Mouse (Mus musculus) intestine, embryonic 15.5 days (tissue): ENCODE results near the gene Zfr. TPM values are rescaled to one million over a fixed set of nuclear protein-coding genes. Genes with fewer than 3 reads are reported as not detected.
"Not testable (repeated sequence)": the region's sequence is repeated elsewhere in the genome, so short reads cannot be mapped to it uniquely, and the experiment has no call there.

Experiments used
- ATAC-seq: fragments of 200-750 bp; cut with Nextera tagmentation; 2 replicates; pipeline ENCODE4 v1.8.0; 2017; ENCODE audit warnings: moderate TSS enrichment, moderate library complexity
- H3K27ac ChIP-seq: fragments of 300-500 bp; sonication (generic); 2 replicates; pipeline ENCODE4 v1.5.1; 2015; ENCODE audit warnings: mild to moderate bottlenecking, inconsistent platforms
- H3K27me3 ChIP-seq: fragments of 300-500 bp; sonication (generic); replicated peaks from 2 replicates; pipeline ENCODE4 v1.6.1; 2015; ENCODE audit warnings: inconsistent platforms
- H3K36me3 ChIP-seq: fragments of 300-500 bp; sonication (generic); 2 replicates; pipeline ENCODE4 v1.6.1; 2015; ENCODE audit warnings: inconsistent platforms
- H3K4me1 ChIP-seq: fragments of 300-500 bp; sonication (generic); replicated peaks from 2 replicates; pipeline ENCODE4 v1.6.1; 2015; ENCODE audit warnings: inconsistent platforms
- H3K4me2 ChIP-seq: fragments of 300-500 bp; sonication (generic); replicated peaks from 2 replicates; pipeline ENCODE4 v1.6.1; 2015; ENCODE audit warnings: mild to moderate bottlenecking, inconsistent platforms
- H3K4me3 ChIP-seq: fragments of 300-500 bp; sonication (generic); replicated peaks from 2 replicates; pipeline ENCODE4 v1.5.1; 2015; ENCODE audit warnings: inconsistent platforms
- H3K9ac ChIP-seq: fragments of 300-500 bp; sonication (generic); 2 replicates; pipeline ENCODE4 v1.6.1; 2015; ENCODE audit warnings: inconsistent platforms
- H3K9me3 ChIP-seq: fragments of 300-500 bp; sonication (generic); 2 replicates; pipeline ENCODE4 v1.6.1; 2016; ENCODE audit warnings: inconsistent platforms
- WGBS: fragments of 180-500 bp; shearing (Covaris S2); methylation state at CpG from one replicate; pipeline ENCODE4 v1.1.7; 2015; 5-methylcytosine and 5-hydroxymethylcytosine counted together
- polyA plus RNA-seq: library from polyadenylated mRNA; unstranded; fragments of >200 nt; fragmentation: Nextera tagmentation; extraction: Ambion mirVana; gene quantifications from 2 replicates; pipeline ENCODE4 v1.2.1, GENCODE M21; 2015

The Zfr gene
- polyA plus RNA-seq, 1 experiment from 2014 or later: 95.4 TPM

DNA sequence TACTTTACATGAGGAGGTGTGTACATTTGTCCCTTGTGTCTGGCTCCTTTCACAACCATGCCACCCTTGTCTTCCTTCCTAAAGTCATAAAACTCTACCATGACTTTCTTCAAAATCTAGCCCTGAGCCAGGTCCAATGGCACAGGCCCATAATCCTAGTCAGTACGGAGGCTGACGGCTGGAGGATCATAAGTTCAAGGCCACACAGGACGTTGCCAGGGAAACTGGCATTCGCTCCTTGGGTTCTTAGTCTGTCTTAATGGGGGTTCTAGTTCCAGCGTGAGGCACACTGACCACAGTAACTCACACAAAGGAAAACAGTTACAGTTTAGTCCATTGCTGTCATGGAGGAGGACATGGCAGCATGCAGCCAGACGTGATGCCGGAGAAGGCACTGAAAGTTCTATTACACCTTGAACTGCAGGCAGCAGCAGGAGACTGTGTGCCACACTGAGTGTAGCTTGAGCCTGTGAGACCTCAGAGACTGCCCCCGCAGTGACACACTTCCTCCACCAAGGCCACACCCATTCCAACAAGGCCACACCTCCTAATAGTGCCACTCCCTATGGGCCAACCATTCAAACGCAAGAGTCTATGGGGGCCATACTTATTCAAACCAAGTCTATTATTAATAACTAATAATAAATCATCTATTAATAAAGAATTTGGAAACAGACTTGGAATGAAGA, 26.5 kb upstream of the Zfr start:
- Histone ChIP-seq H3K27me3 (no peaks in the 10 kb centered on the region), H3K9me3 (no peaks in the 10 kb centered on the region), H3K9ac (no peak overlapping the region), H3K4me3 (no peak overlapping the region), H3K4me2 (no peak overlapping the region), H3K36me3 (no peaks in the 10 kb centered on the region), H3K27ac (no peak overlapping the region), H3K4me1 (no peaks in the 10 kb centered on the region)
- no peak for ATAC-seq
- WGBS: 90% methylated on average over 9 of the region's 9 CpGs

DNA sequence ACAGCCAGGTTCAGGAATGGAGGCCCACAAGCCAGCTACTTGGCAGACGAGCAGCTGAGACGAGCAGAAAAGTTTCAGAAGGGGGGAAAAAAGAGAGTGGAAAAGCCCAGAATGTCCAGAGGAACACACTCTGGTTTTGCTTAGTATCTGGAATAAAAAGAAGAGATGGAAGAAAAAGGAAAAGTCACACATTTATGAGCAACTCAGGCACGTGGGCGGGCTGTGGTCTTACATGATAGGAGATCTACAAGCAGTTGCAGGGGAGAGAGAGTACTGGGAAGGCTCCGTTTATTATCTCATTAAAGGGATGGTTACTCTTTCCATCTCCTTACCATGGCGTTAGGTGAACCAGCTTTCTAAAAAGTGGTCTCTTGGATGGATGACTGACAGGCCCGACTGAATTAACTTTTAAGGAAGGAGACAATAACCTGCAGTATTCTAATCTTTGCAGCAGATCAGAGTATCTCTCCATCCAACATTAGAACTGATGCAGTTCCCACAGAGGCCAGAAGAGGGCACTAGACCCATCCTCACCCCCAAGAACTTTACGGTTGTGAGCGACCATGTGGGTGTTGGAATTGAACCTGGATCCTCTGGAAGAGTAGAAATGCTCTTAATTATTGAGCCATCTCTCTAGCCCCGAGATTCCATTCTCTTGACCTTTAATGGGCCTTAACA, 25.7 kb upstream of the Zfr start:
- Histone ChIP-seq H3K4me2 (no peak overlapping the region), H3K9ac (no peak overlapping the region), H3K4me1 (no peaks in the 10 kb centered on the region), H3K27me3 (no peaks in the 10 kb centered on the region), H3K4me3 (no peak overlapping the region), H3K36me3 (no peaks in the 10 kb centered on the region), H3K9me3 (no peaks in the 10 kb centered on the region), H3K27ac (no peak overlapping the region)
- no peak for ATAC-seq
- WGBS: 67% methylated on average over 10 of the region's 10 CpGs

DNA sequence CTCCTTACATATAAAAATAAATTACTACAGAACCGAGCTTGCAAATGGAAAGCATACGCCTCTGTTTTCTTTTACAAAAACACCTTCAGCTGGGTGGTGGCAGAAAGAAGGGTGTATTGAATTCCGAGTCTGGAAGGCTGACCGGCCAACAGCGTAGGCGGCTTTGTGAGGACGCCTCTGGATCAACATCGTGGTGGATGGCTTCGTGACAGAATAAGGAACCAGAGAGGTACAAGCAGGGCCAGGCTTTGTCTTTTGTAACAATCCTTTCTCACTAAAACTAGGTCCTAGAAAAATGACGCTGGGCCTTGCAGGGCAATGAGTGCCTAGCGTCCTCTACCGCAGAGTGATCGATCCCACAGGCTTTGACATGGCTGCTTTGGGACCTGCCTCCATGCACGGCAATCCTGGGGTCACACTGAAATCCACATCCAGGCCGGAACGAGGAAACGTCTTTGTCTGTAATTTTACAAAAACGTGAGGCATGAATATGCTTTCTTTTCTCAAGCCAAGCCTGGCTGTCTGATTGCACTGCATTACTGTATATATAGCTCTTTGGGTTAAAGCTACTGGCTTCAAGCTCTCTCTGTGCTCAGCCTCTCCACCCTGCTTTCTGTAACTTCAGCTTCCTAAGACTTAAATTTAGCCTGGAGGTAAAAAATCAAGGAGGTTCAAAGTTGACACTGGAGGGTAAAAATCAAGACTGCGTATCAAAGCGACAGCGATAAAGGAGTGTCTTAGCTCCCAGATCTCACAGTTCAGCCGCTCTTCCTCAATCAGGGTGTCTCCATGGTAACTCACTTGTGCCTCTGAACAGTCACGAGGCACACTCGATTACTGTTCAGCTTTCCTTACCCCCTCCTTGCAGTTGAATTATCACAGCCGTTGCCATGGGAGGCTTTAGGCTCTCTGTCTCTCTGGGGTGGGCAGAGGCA, 24.3 kb upstream of the Zfr start:
- peak; percentile 71 for ATAC-seq

DNA sequence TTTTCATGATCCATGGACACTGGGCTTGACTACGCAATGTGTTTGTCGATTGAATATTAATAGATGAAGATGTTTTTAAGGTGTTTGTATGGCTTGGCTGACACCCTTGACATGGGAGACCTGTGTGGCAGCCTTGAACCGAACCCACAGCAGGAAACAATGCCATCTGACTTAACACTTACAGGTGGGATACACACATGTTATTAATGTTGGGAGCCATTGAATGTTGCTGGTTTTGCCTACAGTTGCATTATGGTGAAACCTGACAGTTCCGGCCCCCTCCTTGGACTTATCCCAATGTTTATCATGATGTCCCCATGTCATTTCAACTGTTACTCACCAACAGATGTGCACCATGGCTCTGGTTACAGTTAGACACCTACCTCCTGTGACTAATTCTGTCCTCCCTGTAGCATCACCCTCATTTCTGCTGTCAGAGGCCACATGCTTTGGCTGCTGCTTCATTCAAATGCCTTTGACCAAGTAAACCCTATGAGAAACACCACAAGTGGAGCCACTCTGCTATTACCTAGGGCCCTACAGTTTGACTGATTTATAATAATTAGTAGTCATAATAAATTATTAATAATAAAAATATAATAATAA, 23.6 kb upstream of the Zfr start:
- ATAC-seq: peak; percentile 20; the same call in 1 of the 2 replicates
- Histone ChIP-seq H3K4me2 (no peak overlapping the region), H3K27ac (no peak overlapping the region), H3K27me3 (no peaks in the 10 kb centered on the region), H3K4me1 (no peaks in the 10 kb centered on the region), H3K36me3 (no peaks in the 10 kb centered on the region), H3K9me3 (0 out of 2 replicates have a peak, but pooled peaks cover 4% of the 10 kb centered on the region), H3K9ac (no peak overlapping the region), H3K4me3 (no peak overlapping the region)
- 91% methylated on average over 4 of the region's 4 CpGs for WGBS

More for the DNA sequence above, 24.3 kb upstream of the Zfr start:
- Histone ChIP-seq H3K36me3 (no peaks in the 10 kb centered on the region), H3K9ac (no peak overlapping the region), H3K4me3 (no peak overlapping the region), H3K27ac (no peak overlapping the region), H3K9me3 (0 out of 2 replicates have a peak, but pooled peaks cover 4% of the 10 kb centered on the region), H3K27me3 (no peaks in the 10 kb centered on the region), H3K4me1 (no peaks in the 10 kb centered on the region), H3K4me2 (no peak overlapping the region)
- 75% methylated on average over 25 of the region's 25 CpGs for WGBS

DNA sequence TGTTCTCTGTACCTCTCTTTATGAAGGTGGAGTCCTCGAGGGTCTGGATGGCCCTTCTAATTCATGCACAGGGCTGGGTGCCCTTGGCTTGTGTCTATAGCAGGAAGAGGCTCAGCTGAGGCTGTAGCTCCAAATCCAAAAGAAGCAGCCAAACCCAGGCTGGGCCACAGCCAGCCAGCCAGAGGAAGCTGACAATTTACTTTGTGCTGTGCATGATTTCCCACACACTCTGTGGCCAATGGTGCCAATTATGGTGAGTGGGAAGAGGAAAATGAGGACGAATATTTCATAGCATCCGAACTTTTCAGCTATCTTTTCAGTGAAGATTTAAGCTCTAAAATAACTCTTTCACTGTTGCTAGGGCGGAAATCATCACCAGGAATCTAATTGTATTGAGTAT, 21.2 kb upstream of the Zfr start:
- no peak overlapping the region for H3K4me2 ChIP-seq
- H3K27ac ChIP-seq: no peak overlapping the region
- no peak for ATAC-seq
- no peak overlapping the region for H3K9ac ChIP-seq
- H3K36me3 ChIP-seq: no peaks in the 10 kb centered on the region
- no peaks in the 10 kb centered on the region for H3K4me1 ChIP-seq
- no peaks in the 10 kb centered on the region for H3K27me3 ChIP-seq
- 0 out of 2 replicates have a peak, but pooled peaks cover 4% of the 10 kb centered on the region for H3K9me3 ChIP-seq
- no peak overlapping the region for H3K4me3 ChIP-seq
- WGBS: 79% methylated on average over 4 of the region's 4 CpGs

DNA sequence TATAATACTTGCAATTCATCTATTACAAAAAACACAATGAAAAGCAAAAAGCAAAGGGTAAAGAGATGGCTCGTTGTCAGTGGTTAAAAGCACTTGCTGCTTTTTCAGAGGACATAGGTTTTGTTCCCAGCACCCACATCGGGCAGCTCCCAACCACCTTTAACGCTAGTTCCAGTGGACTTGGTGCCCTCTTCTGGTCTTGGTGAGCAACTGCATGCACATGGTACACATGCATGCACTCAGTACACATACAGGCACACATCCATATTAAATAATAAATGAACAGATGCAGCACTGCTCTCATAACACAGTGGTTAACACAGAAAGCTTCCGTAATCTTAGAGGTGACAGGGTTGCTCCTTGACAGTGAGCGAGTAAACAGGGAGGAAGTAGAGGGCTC, 20.3 kb upstream of the Zfr start:
- Histone ChIP-seq H3K27me3 (no peaks in the 10 kb centered on the region), H3K4me3 (no peak overlapping the region), H3K9me3 (0 out of 2 replicates have a peak, but pooled peaks cover 4% of the 10 kb centered on the region), H3K9ac (no peak overlapping the region), H3K36me3 (no peaks in the 10 kb centered on the region), H3K27ac (no peak overlapping the region), H3K4me2 (no peak overlapping the region), H3K4me1 (no peaks in the 10 kb centered on the region)
- 94% methylated on average over 5 of the region's 5 CpGs for WGBS
- ATAC-seq: no peak

- 57% methylated on average over 5 of the region's 5 CpGs for WGBS
- no peak overlapping the region for H3K27ac ChIP-seq
- H3K27me3 ChIP-seq: no peaks in the 10 kb centered on the region
- H3K4me2 ChIP-seq: no peak overlapping the region
- H3K9me3 ChIP-seq: 0 out of 2 replicates have a peak, but pooled peaks cover 4% of the 10 kb centered on the region
- 0 out of 2 replicates have a peak, but pooled peaks cover 2% of the 10 kb centered on the region for H3K4me1 ChIP-seq
- no peak overlapping the region for H3K9ac ChIP-seq
- H3K36me3 ChIP-seq: no peaks in the 10 kb centered on the region
- ATAC-seq: no peak
- no peak overlapping the region for H3K4me3 ChIP-seq
These were observed 16.7 kb upstream of the Zfr start for GRCm38 (mm10) chr15:12100912-12101311.

GRCm38 (mm10) chr15:12103763-12104162, 13.9 kb upstream of the Zfr start:
- Histone ChIP-seq H3K4me1 (0 out of 2 replicates have a peak, but pooled peaks cover 2% of the 10 kb centered on the region), H3K4me2 (no peak overlapping the region), H3K27me3 (no peaks in the 10 kb centered on the region), H3K9me3 (no peaks in the 10 kb centered on the region), H3K36me3 (no peaks in the 10 kb centered on the region), H3K4me3 (no peak overlapping the region), H3K27ac (no peak overlapping the region), H3K9ac (no peak overlapping the region)
- 58% methylated on average over 3 of the region's 3 CpGs for WGBS
- no peak for ATAC-seq

- H3K9me3 ChIP-seq: no peaks in the 10 kb centered on the region
- 80% methylated on average over 2 of the region's 2 CpGs for WGBS
- no peak overlapping the region for H3K4me2 ChIP-seq
- no peak for ATAC-seq
- 0 out of 2 replicates have a peak, but pooled peaks cover 2% of the 10 kb centered on the region for H3K4me1 ChIP-seq
- no peak overlapping the region for H3K4me3 ChIP-seq
- no peaks in the 10 kb centered on the region for H3K36me3 ChIP-seq
- H3K27me3 ChIP-seq: no peaks in the 10 kb centered on the region
- H3K9ac ChIP-seq: no peak overlapping the region
- H3K27ac ChIP-seq: no peak overlapping the region
These were observed 12.8 kb upstream of the Zfr start for GRCm38 (mm10) chr15:12104827-12105226.

DNA sequence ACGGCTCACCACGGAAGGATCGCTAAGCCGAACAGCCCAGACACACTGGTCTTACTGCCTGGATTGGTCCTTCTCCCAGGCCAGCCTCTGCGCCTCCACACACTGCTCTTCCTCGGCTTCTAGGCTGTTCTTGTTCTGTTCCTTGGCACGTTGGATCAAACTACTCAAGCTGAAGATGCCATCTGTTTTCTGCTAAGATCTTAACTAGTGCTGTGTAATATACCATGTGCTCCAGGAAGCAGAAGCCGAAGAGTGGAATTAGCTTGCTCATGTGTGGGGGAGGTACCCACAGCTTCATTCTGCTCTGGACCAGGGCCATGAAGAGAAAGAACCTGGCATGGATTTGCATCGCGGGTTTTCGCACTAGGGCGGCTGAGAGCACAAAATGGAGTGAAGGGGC, 11.2 kb upstream of the Zfr start:
- Histone ChIP-seq H3K9ac (no peak overlapping the region), H3K4me1 (0 out of 2 replicates have a peak, but pooled peaks cover 2% of the 10 kb centered on the region), H3K27ac (no peak overlapping the region), H3K27me3 (no peaks in the 10 kb centered on the region), H3K36me3 (no peaks in the 10 kb centered on the region), H3K4me2 (no peak overlapping the region), H3K4me3 (no peak overlapping the region), H3K9me3 (no peaks in the 10 kb centered on the region)
- no peak for ATAC-seq
- WGBS: 88% methylated on average over 12 of the region's 12 CpGs

DNA sequence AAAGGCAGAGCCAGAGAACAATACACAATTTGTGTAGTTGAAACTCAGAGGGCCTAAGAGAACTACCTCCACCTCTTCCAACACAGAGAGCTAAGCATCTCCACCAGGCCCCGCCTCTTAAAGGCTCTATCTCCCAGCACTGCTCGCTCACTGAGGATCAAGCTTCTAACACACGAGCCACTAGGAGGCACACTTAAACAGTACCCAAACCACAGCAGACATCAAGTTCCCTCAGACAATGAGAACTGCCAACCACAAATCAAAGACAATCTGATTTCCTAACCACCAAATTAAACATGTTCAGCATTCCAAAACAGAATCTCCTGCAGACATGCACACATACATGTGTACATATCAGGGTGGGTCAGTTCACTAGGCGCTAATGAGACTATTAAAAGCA, 9.4 kb upstream of the Zfr start:
- Histone ChIP-seq H3K4me3 (no peak overlapping the region), H3K4me1 (0 out of 2 replicates have a peak, but pooled peaks cover 2% of the 10 kb centered on the region), H3K36me3 (no peaks in the 10 kb centered on the region), H3K9ac (no peak overlapping the region), H3K4me2 (no peak overlapping the region), H3K9me3 (no peaks in the 10 kb centered on the region), H3K27me3 (no peaks in the 10 kb centered on the region), H3K27ac (no peak overlapping the region)
- 66% methylated on average over 4 of the region's 4 CpGs for WGBS
- no peak for ATAC-seq

GRCm38 (mm10) chr15:12108922-12109321, 8.7 kb upstream of the Zfr start:
- H3K27me3 ChIP-seq, ATAC-seq: not testable (repeated sequence)

More at GRCm38 (mm10) chr15:12108922-12109321, 8.7 kb upstream of the Zfr start:
- not testable (repeated sequence) for H3K36me3 ChIP-seq, H3K9ac ChIP-seq, H3K4me3 ChIP-seq, H3K4me2 ChIP-seq, H3K27ac ChIP-seq, H3K9me3 ChIP-seq, H3K4me1 ChIP-seq
- WGBS: 81% methylated on average over 3 of the region's 3 CpGs
